Mouse (Mus musculus) forebrain, embryonic 13.5 days (tissue): Measurements from ENCODE around the gene Slc8a3. TPM values are rescaled to one million over a fixed set of nuclear protein-coding genes. Genes with fewer than 3 reads are reported as not detected.
A peak's percentile ranks its signal among the peaks of the same experiment; 100 is the strongest.

Source experiments
- ATAC-seq: fragments of 200-750 bp; cut with Nextera tagmentation; 2 replicates; pipeline ENCODE4 v1.8.0; 2017
- H3K27ac ChIP-seq: fragments of 300-500 bp; sonication (generic); 2 replicates; pipeline ENCODE4 v1.5.1; 2015; ENCODE audit warnings: inconsistent platforms, mild to moderate bottlenecking, moderate library complexity
- H3K27me3 ChIP-seq: fragments of 300-500 bp; sonication (generic); 2 replicates; pipeline ENCODE4 v1.6.1; 2015; ENCODE audit warnings: mild to moderate bottlenecking, inconsistent platforms
- H3K36me3 ChIP-seq: fragments of 300-500 bp; sonication (generic); 2 replicates; pipeline ENCODE4 v1.6.1; 2015; ENCODE audit warnings: mild to moderate bottlenecking, inconsistent platforms; ENCODE audit not compliant: poor library complexity, severe bottlenecking
- H3K4me1 ChIP-seq: fragments of 300-500 bp; sonication (generic); 2 replicates; pipeline ENCODE4 v1.6.1; 2015; ENCODE audit warnings: inconsistent platforms
- H3K4me2 ChIP-seq: fragments of 300-500 bp; sonication (generic); 2 replicates; pipeline ENCODE4 v1.6.1; 2015; ENCODE audit warnings: inconsistent platforms, mild to moderate bottlenecking, moderate library complexity
- H3K4me3 ChIP-seq: fragments of 300-500 bp; sonication (generic); 2 replicates; pipeline ENCODE4 v1.5.1; 2015; ENCODE audit warnings: mild to moderate bottlenecking, inconsistent platforms
- H3K9ac ChIP-seq: fragments of 300-500 bp; sonication (generic); 2 replicates; pipeline ENCODE4 v1.6.1; 2015; ENCODE audit warnings: mild to moderate bottlenecking, inconsistent platforms
- H3K9me3 ChIP-seq: fragments of 300-500 bp; sonication (generic); replicated peaks from 2 replicates; pipeline ENCODE4 v1.6.1; 2016; ENCODE audit warnings: inconsistent platforms
- WGBS: fragments of 180-500 bp; shearing (Covaris S2); methylation state at CpG from one replicate; pipeline ENCODE4 v1.1.7; 2015; 5-methylcytosine and 5-hydroxymethylcytosine counted together
- microRNA-seq: library from miRNA; unstranded; fragments of <30 nt; microRNA quantifications from one replicate; pipeline ENCODE4, GENCODE M21; 2016
- polyA plus RNA-seq: library from polyadenylated mRNA; unstranded; fragments of >200 nt; fragmentation: Nextera tagmentation; extraction: Ambion mirVana; gene quantifications from 2 replicates; pipeline ENCODE4 v1.2.1, GENCODE M21; 2015

The Slc8a3 gene
- polyA plus RNA-seq, 1 experiment from 2014 or later, result 2.0 TPM

- H3K9me3 ChIP-seq, result no peaks in the 10 kb centered on the region
- no peaks in the 10 kb centered on the region for H3K27me3 ChIP-seq
- no peak overlapping the region for H3K4me3 ChIP-seq
- H3K4me1 ChIP-seq, result no peaks in the 10 kb centered on the region
- no peaks in the 10 kb centered on the region for H3K36me3 ChIP-seq
- 85% methylated on average over 6 of the region's 6 CpGs for WGBS
- H3K27ac ChIP-seq, result no peak overlapping the region
- H3K9ac ChIP-seq, result no peak overlapping the region
- no peak overlapping the region for H3K4me2 ChIP-seq
- no peak for ATAC-seq
These were observed 177.3 kb downstream of the Slc8a3 start for GRCm38 (mm10) chr12:81155675-81156074.

DNA sequence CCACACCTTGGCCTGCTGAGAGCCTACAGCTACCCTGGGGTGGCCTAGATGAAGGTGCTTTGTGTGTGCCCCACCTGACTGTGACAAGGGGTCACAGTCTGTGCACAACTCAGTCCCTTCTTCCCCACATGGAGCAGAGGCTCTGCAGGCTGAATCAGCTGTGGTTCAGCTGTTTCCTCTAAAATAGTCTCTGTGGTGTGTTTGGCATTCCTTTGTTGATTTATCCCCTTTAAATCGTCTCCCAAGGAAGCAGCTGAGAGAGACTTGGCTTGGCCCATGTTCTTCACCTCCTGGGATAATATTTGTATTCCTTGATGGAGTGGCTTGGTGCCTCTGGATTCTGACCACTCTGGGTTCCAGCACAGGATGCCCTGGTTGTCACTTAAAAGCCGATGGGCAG lies 180.9 kb downstream of the Slc8a3 start:
- H3K9me3 ChIP-seq, result no peaks in the 10 kb centered on the region
- 73% methylated on average over 2 of the region's 2 CpGs for WGBS
- H3K4me1 ChIP-seq, result no peaks in the 10 kb centered on the region
- H3K4me3 ChIP-seq, result no peak overlapping the region
- no peaks in the 10 kb centered on the region for H3K27me3 ChIP-seq
- no peak overlapping the region for H3K4me2 ChIP-seq
- no peak for ATAC-seq
- no peak overlapping the region for H3K9ac ChIP-seq
- H3K36me3 ChIP-seq, result no peaks in the 10 kb centered on the region
- no peak overlapping the region for H3K27ac ChIP-seq

- no peak for ATAC-seq
- Histone ChIP-seq H3K9ac (no peak overlapping the region), H3K36me3 (no peaks in the 10 kb centered on the region), H3K4me1 (peaks cover 10% of the 10 kb centered on the region), H3K27ac (no peak overlapping the region), H3K4me2 (no peak overlapping the region), H3K27me3 (no peaks in the 10 kb centered on the region), H3K4me3 (no peak overlapping the region), H3K9me3 (no peaks in the 10 kb centered on the region)
- 81% methylated on average over 5 of the region's 5 CpGs for WGBS
These were observed 182.1 kb downstream of the Slc8a3 start for GRCm38 (mm10) chr12:81150917-81151316.

DNA sequence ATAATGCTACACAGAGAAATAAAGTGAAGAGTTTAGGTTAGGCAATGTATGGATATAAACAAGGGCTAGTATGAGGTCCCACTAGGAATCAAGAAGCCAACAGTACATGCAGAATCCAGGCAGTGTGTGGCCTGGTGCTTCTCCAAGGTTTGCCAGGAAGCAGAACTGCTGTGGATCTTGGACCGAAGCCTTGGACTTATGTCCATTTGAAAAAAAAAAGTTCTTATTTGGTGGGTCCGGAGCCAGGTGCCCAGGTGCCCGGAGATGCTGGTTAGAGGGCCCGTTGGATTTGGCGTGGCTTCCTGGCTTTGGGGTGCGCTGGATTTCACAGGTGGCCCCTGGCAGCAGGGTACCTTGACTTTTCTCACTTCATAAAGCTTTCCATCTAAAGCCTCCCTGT lies 185.0 kb downstream of the Slc8a3 start:
- Histone ChIP-seq H3K9ac (no peak overlapping the region), H3K27me3 (no peaks in the 10 kb centered on the region), H3K9me3 (no peaks in the 10 kb centered on the region), H3K36me3 (no peaks in the 10 kb centered on the region), H3K4me1 (peaks cover 12% of the 10 kb centered on the region), H3K4me3 (no peak overlapping the region), H3K4me2 (no peak overlapping the region), H3K27ac (no peak overlapping the region)
- WGBS, result 99% methylated on average over 6 of the region's 6 CpGs
- ATAC-seq, result no peak

Small RNA genes within 50 kb of the gene (microRNA-seq; reads per million reads assigned to microRNA genes)
- gene Mir3067, result 4.3 reads per million, percentile 11 among the genes with 10 or more reads in this experiment

Other genes starting within 250 kb of the Slc8a3 start
- gene Gm4787, start 46.3 kb upstream of the Slc8a3 start, polyA plus RNA-seq, result 0.23 and 0.43 TPM in 2 replicates
- gene Adam4, start 88.8 kb upstream of the Slc8a3 start, polyA plus RNA-seq, result 0.50 and 0.71 TPM in 2 replicates
- 137 and 152 TPM in 2 replicates for gene Cox16, start 151.9 kb upstream of the Slc8a3 start, polyA plus RNA-seq
- gene Gm20498, start 199.7 kb upstream of the Slc8a3 start, polyA plus RNA-seq, result 25.8 and 27.8 TPM in 2 replicates
- gene Synj2bp, start 199.7 kb upstream of the Slc8a3 start, polyA plus RNA-seq, result 39.5 and 40.5 TPM in 2 replicates
- 0.38 and 0.59 TPM in 2 replicates for gene Adam21, start 235.3 kb upstream of the Slc8a3 start, polyA plus RNA-seq